Mouse (Mus musculus): ENCODE data around the gene Ncmap.

- no peak for TF ChIP-seq CTCF (IDR thresholded peaks at IDR 0.05; ENCODE audit: low read depth, low read length)
- TF ChIP-seq TAL1 (conservative IDR thresholded peaks at IDR 0.05; ENCODE audit: low read depth, low read length), result no peak
- no peak for TF ChIP-seq GATA1 (IDR thresholded peaks at IDR 0.05; ENCODE audit: borderline replicate concordance, low read length)
- no peak for TF ChIP-seq GATA2 (IDR thresholded peaks at IDR 0.05; ENCODE audit: borderline replicate concordance, low read depth, low read length)
These were observed 6.0 kb upstream of the Ncmap start for GRCm38 (mm10) chr4:135404048-135404447.
